Mouse (Mus musculus) heart, embryonic 14.5 days (tissue): ENCODE results near the gene Pam. TPM values are rescaled to one million over a fixed set of nuclear protein-coding genes. Genes with fewer than 3 reads are reported as not detected.

Experiments used
- ATAC-seq: fragments of 200-750 bp; cut with Nextera tagmentation; 2 replicates; pipeline ENCODE4 v1.8.0; 2017; ENCODE audit warnings: low read depth, moderate TSS enrichment; ENCODE audit not compliant: insufficient number of reproducible peaks, insufficient read depth, low FRiP score
- H3K27ac ChIP-seq, 2 experiments: fragments of 200-500 bp in 1 of 2; fragments of 300-500 bp in 1 of 2; sonication (generic) in 1 of 2; replicated peaks in 1 of 2; 2 replicates each; pipeline ENCODE4 v1.5.1; 2012 to 2014; ENCODE audit warnings: low read depth in 2 of 2, low read length in 2 of 2, control low read depth in 1 of 2, mild to moderate bottlenecking in 1 of 2, mixed read lengths in 1 of 2; ENCODE audit not compliant: control insufficient read depth in 1 of 2, insufficient read depth in 1 of 2
- H3K27me3 ChIP-seq: fragments of 300-500 bp; sonication (generic); 2 replicates; pipeline ENCODE4 v1.6.1; 2014; ENCODE audit warnings: mild to moderate bottlenecking, low read length, control low read depth; ENCODE audit not compliant: control insufficient read depth, insufficient read depth
- H3K36me3 ChIP-seq: fragments of 300-500 bp; sonication (generic); 2 replicates; pipeline ENCODE4 v1.6.1; 2014; ENCODE audit warnings: mild to moderate bottlenecking, control low read depth, low read length, mixed read lengths; ENCODE audit not compliant: control insufficient read depth, insufficient read depth
- H3K4me1 ChIP-seq, 2 experiments: fragments of 200-500 bp in 1 of 2; fragments of 300-500 bp in 1 of 2; sonication (generic) in 1 of 2; 2 replicates each; pipeline ENCODE4 v1.6.1; 2012 to 2014; ENCODE audit warnings: low read length in 2 of 2, control low read depth in 1 of 2, mixed read lengths in 1 of 2; ENCODE audit not compliant: control insufficient read depth in 2 of 2, insufficient read depth in 2 of 2
- H3K4me2 ChIP-seq: fragments of 300-500 bp; sonication (generic); 2 replicates; pipeline ENCODE4 v1.6.1; 2014; ENCODE audit warnings: mild to moderate bottlenecking, low read length
- H3K4me3 ChIP-seq, 2 experiments: fragments of 200-500 bp in 1 of 2; fragments of 300-500 bp in 1 of 2; sonication (generic) in 1 of 2; 2 replicates each; pipeline ENCODE4 v1.5.1; 2012 to 2014; ENCODE audit warnings: low read length in 2 of 2, mild to moderate bottlenecking in 2 of 2, control low read depth in 1 of 2, low read depth in 1 of 2, moderate library complexity in 1 of 2; ENCODE audit not compliant: control insufficient read depth in 1 of 2, insufficient read depth in 1 of 2
- H3K9ac ChIP-seq: fragments of 300-500 bp; sonication (generic); 2 replicates; pipeline ENCODE4 v1.6.1; 2014; ENCODE audit warnings: mild to moderate bottlenecking, low read length
- H3K9me3 ChIP-seq: fragments of 300-500 bp; sonication (generic); 2 replicates; pipeline ENCODE4 v1.6.1; 2016; ENCODE audit warnings: low read length, control low read depth; ENCODE audit not compliant: control insufficient read depth
- WGBS: fragments of 180-500 bp; shearing (Covaris S2); extraction: QIAGEN DNeasy Blood & Tissue Kit; methylation state at CpG from one replicate; pipeline ENCODE4 v1.1.7; 2014; 5-methylcytosine and 5-hydroxymethylcytosine counted together
- polyA plus RNA-seq: library from polyadenylated mRNA; unstranded; fragments of >200 nt; fragmentation: Nextera tagmentation; extraction: Ambion mirVana; gene quantifications from 2 replicates; pipeline ENCODE4 v1.2.1, GENCODE M21; 2014

Pam gene
- polyA plus RNA-seq, 1 experiment from 2014 or later: 671 TPM

DNA sequence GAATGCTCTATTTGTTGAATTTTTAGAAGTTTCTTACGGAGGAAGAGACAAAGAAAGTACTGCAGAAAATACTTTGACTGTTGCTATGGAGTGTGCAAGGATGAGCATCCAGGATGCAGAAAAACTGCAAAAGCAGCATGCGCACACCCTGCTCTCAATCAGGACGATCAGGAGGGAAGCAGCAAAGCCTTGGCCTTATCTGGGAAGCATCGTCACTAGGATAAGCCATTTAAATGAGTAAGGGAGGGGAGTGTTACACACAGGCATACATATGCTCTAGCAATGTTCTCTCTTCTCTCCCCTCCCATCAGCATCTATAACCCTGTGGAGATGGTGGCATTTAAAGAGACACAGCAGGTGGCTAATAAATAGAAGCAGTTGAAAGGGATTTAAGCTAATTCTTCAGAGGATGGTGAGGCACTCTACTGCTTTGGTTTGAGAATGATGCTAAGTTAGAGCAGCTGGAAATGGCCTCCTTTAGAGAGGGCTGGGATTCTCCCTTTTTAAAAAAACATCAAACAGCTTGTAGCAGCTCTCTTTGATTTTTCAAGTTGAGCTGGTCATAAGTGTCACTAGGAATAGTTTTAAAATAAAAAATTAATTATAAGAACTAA, 165.9 kb downstream of the Pam start:
- Histone ChIP-seq H3K4me3 (no peak overlapping the region), H3K9me3 (no peaks in the 10 kb centered on the region), H3K9ac (no peak overlapping the region), H3K4me1 (peaks cover 2 to 7% of the 10 kb centered on the region in 2 experiments; a peak in 2 of 4 replicates), H3K27me3 (no peaks in the 10 kb centered on the region), H3K4me2 (no peak overlapping the region), H3K36me3 (peaks cover 54% of the 10 kb centered on the region), H3K27ac (no peak overlapping the region)
- WGBS: 58% methylated on average over 4 of the region's 4 CpGs
- no peak for ATAC-seq

DNA sequence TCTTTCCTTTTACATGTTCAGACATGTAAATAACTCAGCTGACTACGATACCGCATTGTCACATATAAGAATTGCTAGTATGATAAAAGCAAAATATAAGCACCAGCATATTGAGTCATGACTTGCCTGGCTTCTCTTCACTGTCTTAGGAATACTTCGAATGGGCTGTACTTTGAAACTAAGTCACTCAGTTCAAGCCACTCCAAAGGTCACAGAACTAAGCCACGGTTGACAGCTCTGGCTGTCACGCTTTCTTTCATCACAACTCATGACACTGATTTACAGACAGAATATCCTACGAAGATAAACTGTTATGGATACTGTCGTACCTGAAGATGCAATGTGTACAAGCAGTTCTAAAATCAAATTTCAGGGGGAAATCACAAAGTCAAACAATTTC, 168.7 kb downstream of the Pam start:
- Histone ChIP-seq H3K27ac (no peak overlapping the region), H3K27me3 (no peaks in the 10 kb centered on the region), H3K9me3 (no peaks in the 10 kb centered on the region), H3K9ac (no peak overlapping the region), H3K4me3 (no peak overlapping the region), H3K4me1 (peaks cover 2 to 19% of the 10 kb centered on the region in 2 experiments; a peak in 3 of 4 replicates), H3K36me3 (peaks cover 55% of the 10 kb centered on the region), H3K4me2 (no peak overlapping the region)
- ATAC-seq: no peak
- 70% methylated on average over 7 of the region's 7 CpGs for WGBS

DNA sequence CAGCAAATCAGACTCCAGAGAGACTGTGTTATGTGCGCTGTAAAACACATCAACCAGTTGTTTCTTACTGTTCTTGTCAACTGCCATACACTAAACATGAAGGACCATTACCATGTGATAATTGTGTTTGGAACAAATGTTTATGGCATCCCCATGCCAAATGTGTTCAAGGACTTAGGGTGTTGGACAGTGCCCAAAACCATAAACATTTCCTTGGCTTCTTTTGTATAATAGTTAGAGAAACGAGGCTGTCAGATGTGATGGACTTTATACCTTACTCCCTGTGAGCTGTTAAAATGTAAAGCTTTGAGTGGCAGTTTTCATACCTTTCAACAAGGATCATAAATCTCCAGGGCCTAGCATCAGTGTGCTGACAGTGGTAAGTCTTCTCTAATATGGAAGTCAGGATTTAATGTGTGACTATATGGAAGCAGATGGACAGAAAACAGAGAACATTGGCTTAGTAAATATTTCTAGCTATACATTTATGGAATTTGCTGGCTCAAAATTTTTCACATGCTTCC, 169.4 kb downstream of the Pam start:
- H3K27me3 ChIP-seq: no peaks in the 10 kb centered on the region
- ATAC-seq: no peak
- 82% methylated on average over 2 of the region's 2 CpGs for WGBS
- H3K4me2 ChIP-seq: no peak overlapping the region
- H3K27ac ChIP-seq: no peak overlapping the region
- H3K4me3 ChIP-seq: no peak overlapping the region
- H3K9ac ChIP-seq: no peak overlapping the region
- H3K9me3 ChIP-seq: no peaks in the 10 kb centered on the region
- peaks cover 57% of the 10 kb centered on the region for H3K36me3 ChIP-seq
- peaks cover 2 to 25% of the 10 kb centered on the region in 2 experiments; a peak in 3 of 4 replicates for H3K4me1 ChIP-seq

DNA sequence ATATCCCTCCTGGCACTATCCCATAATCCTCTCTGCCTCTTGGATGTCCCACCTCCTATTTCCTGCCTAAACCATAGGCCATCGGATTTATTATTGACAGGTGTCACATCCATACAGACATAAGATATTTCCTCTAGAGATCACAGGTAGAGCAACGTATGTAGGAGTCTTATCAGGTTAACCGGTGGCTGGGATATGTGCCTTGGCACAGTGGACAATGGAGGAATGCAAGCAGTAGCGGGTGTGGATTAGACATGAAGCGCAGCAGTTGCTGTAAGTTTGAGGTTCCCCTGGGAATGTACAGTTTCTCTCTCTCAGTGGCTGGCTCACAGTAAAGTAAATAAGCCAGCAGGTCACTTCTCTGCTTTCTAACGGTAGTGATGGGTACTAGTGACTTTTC, 173.1 kb downstream of the Pam start:
- H3K27me3 ChIP-seq: no peaks in the 10 kb centered on the region
- H3K36me3 ChIP-seq: peaks cover 72% of the 10 kb centered on the region
- no peak overlapping the region for H3K4me2 ChIP-seq
- H3K9me3 ChIP-seq: no peaks in the 10 kb centered on the region
- no peak overlapping the region for H3K9ac ChIP-seq
- 56% methylated on average over 6 of the region's 6 CpGs for WGBS
- no peak for ATAC-seq
- H3K4me1 ChIP-seq: peaks cover 0 to 21% of the 10 kb centered on the region in 2 experiments; a peak in 3 of 4 replicates
- H3K4me3 ChIP-seq: no peak overlapping the region
- H3K27ac ChIP-seq: 0 out of 4 replicates have a peak overlapping the region, but pooled peaks of 1 of the 2 experiments have one; percentile 14

DNA sequence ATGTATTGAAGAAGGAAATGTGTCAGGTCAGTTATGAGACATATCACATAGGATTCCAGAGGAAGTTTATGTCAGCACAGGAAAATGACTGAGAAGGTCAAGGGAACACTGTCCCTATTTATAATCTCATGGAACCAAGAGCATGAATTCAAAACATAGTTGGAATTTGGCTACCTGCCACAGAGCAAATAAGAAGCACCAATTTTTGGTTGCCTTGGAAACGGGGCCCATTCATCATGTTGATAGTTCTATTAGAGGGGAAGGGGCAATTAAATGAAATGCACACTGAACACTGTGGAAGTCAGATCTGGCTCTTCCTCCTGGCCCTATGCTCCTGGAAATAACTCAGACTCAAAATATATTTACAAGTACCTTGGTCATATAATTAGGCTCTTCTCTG, 173.6 kb downstream of the Pam start:
- ATAC-seq: no peak
- peaks cover 75% of the 10 kb centered on the region for H3K36me3 ChIP-seq
- 56% methylated on average over 1 of the region's 1 CpGs for WGBS

DNA sequence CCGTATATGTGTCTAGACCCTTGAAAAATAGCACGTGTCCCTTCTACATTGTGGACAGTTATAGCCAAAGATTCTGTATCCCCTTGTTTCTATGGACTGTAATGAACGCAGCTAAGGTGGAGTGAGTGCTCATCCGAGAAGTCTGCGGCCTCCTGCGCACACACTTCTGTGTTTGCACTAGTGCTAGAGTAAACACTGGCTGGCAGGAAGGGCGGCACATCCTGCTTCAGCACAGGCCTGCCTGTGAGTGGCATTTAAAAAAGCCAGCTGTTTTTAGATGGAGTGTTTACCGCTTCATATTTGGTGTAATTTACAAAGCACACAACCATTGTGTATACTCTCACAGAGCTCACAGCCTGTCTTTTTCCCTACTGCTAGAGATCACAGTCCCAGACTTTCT, 177.0 kb downstream of the Pam start:
- ATAC-seq: no peak
- H3K27me3 ChIP-seq: no peaks in the 10 kb centered on the region
- no peak overlapping the region for H3K9ac ChIP-seq
- 72% methylated on average over 8 of the region's 8 CpGs for WGBS
- H3K4me2 ChIP-seq: no peak overlapping the region
- peaks cover 71% of the 10 kb centered on the region for H3K36me3 ChIP-seq
- H3K4me3 ChIP-seq: no peak overlapping the region
- H3K4me1 ChIP-seq: peaks cover 0 to 17% of the 10 kb centered on the region in 2 experiments; a peak in 3 of 4 replicates
- no peak overlapping the region for H3K27ac ChIP-seq
- no peaks in the 10 kb centered on the region for H3K9me3 ChIP-seq

More for the DNA sequence above, 173.6 kb downstream of the Pam start:
- Histone ChIP-seq H3K27me3 (no peaks in the 10 kb centered on the region), H3K9ac (no peak overlapping the region), H3K27ac (peak overlapping the region in 1 of 2 experiments; percentile 22; a peak in 1 of 4 replicates), H3K4me1 (peaks cover 0 to 17% of the 10 kb centered on the region in 2 experiments; a peak in 3 of 4 replicates), H3K4me2 (no peak overlapping the region), H3K4me3 (no peak overlapping the region), H3K9me3 (no peaks in the 10 kb centered on the region)

DNA sequence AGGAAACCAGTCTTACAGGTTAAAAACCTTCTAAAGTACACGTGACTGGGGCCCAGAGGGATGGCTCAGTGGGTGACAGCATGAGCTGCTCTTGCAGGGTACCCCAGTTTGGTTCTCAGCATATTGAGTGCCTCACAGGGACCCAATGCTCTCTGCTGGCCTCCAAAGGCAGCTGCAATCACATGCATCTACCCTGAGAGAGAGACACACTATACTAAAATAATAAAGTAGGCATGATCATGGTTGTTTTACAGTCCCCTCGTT, 178.5 kb downstream of the Pam start:
- H3K36me3 ChIP-seq: peaks cover 65% of the 10 kb centered on the region
- no peak overlapping the region for H3K27ac ChIP-seq
- no peak for ATAC-seq
- no peaks in the 10 kb centered on the region for H3K27me3 ChIP-seq
- no peaks in the 10 kb centered on the region for H3K9me3 ChIP-seq
- no peak overlapping the region for H3K9ac ChIP-seq
- H3K4me3 ChIP-seq: no peak overlapping the region
- H3K4me1 ChIP-seq: peaks cover 0 to 6% of the 10 kb centered on the region in 2 experiments; a peak in 3 of 4 replicates
- WGBS: 92% methylated on average over 2 of the region's 2 CpGs
- no peak overlapping the region for H3K4me2 ChIP-seq
